17 mouse cellular contexts compared by ENCODE assay signal in genomic region chr11:94896753-94897376, GRCm38 (mm10). TPM values are rescaled to one million over a fixed set of nuclear protein-coding genes. Genes with fewer than 3 reads are reported as not detected.
DNase-seq lines count a peak whose midpoint lies in the region; ATAC-seq and TF ChIP-seq lines count a peak whose summit lies in the region.
"Had no signal": no experiment of that assay in that cellular context is flagged by ENCODE, and none has a peak within 500 bp of the region (broad histone marks: within the 10 kb centered on the region; RNA-seq: fewer than 3 reads in every experiment).

No protein-coding gene starts in this region.

- DNase-seq in lung, postnatal 0 days (ENCODE audit: low spot score): peak; percentile 84
- no peak for DNase-seq in lung, postnatal 36 days
- DNase-seq in hindbrain, embryonic 14.5 days (ENCODE audit: low spot score): no peak
- DNase-seq in heart, embryonic 10.5 days (ENCODE audit: low spot score): no peak
- DNase-seq: adrenal gland, postnatal 36 days; cerebellum, postnatal 14 days; heart, adult 18-20 months; kidney, adult 18-20 months; left cerebral cortex, postnatal 4 days; thymus, postnatal 36 days had no signal

- TF ChIP-seq EP300 in lung, postnatal 0 days (IDR thresholded peaks at IDR 0.05): peak; percentile 56; the same call in 1 of the 2 replicates

- no peak overlapping the region for H3K9ac ChIP-seq in lung, postnatal 0 days (replicated peaks; ENCODE audit: low read depth)
- H3K9ac ChIP-seq in embryonic facial prominence, embryonic 15.5 days: no peak overlapping the region
- no peak overlapping the region for H3K9ac ChIP-seq in limb, embryonic 13.5 days
- H3K9ac ChIP-seq in stomach, embryonic 16.5 days (ENCODE audit: low read length): no peak overlapping the region; the same call in none of the 2 replicates
- no peak overlapping the region for H3K9ac ChIP-seq in hindbrain, embryonic 14.5 days
- H3K9ac ChIP-seq: forebrain, embryonic 12.5 days; midbrain, embryonic 15.5 days had no signal

- H3K4me2 ChIP-seq in lung, postnatal 0 days (replicated peaks; ENCODE audit: low read depth, low read length): no peak overlapping the region
- peak overlapping the region; percentile 26 for H3K4me2 ChIP-seq in embryonic facial prominence, embryonic 15.5 days (replicated peaks)
- peak overlapping the region; percentile 15 for H3K4me2 ChIP-seq in limb, embryonic 13.5 days (replicated peaks)
- H3K4me2 ChIP-seq in stomach, embryonic 16.5 days (ENCODE audit: low read depth, low read length): peak overlapping the region; percentile 33
- H3K4me2 ChIP-seq in hindbrain, embryonic 14.5 days (replicated peaks): no peak overlapping the region
- H3K4me2 ChIP-seq: forebrain, embryonic 12.5 days; midbrain, embryonic 15.5 days had no signal

- no peaks in the 10 kb centered on the region for H3K9me3 ChIP-seq in lung, postnatal 0 days (ENCODE audit: low read length)
- H3K9me3 ChIP-seq in embryonic facial prominence, embryonic 15.5 days (replicated peaks): no peaks in the 10 kb centered on the region
- no peaks in the 10 kb centered on the region for H3K9me3 ChIP-seq in limb, embryonic 13.5 days
- no peaks in the 10 kb centered on the region for H3K9me3 ChIP-seq in stomach, embryonic 16.5 days (replicated peaks; ENCODE audit: control insufficient read depth, low read length)
- H3K9me3 ChIP-seq in hindbrain, embryonic 14.5 days (ENCODE audit: control insufficient read depth, low read length): no peaks in the 10 kb centered on the region
- H3K9me3 ChIP-seq in heart, embryonic 10.5 days: no peaks in the 10 kb centered on the region
- H3K9me3 ChIP-seq: forebrain, embryonic 12.5 days; midbrain, embryonic 15.5 days had no signal

- no peaks in the 10 kb centered on the region for H3K4me1 ChIP-seq in lung, postnatal 0 days (ENCODE audit: insufficient read depth, low read depth, low read length)
- H3K4me1 ChIP-seq in embryonic facial prominence, embryonic 15.5 days: 0 out of 2 replicates have a peak, but pooled peaks cover 9% of the 10 kb centered on the region
- peaks cover 15% of the 10 kb centered on the region for H3K4me1 ChIP-seq in limb, embryonic 13.5 days
- peaks cover 12% of the 10 kb centered on the region for H3K4me1 ChIP-seq in stomach, embryonic 16.5 days (ENCODE audit: control insufficient read depth, insufficient read depth, low read length)
- no peaks in the 10 kb centered on the region for H3K4me1 ChIP-seq in hindbrain, embryonic 14.5 days (replicated peaks; ENCODE audit: control insufficient read depth, insufficient read depth, low read length)
- H3K4me1 ChIP-seq in heart, embryonic 10.5 days: no peaks in the 10 kb centered on the region
- H3K4me1 ChIP-seq: forebrain, embryonic 12.5 days; midbrain, embryonic 15.5 days had no signal

- no peak for TF ChIP-seq CTCF in lung, postnatal 0 days (IDR thresholded peaks at IDR 0.05)

- H3K36me3 ChIP-seq in lung, postnatal 0 days (ENCODE audit: insufficient read depth, low read length): no peaks in the 10 kb centered on the region
- no peaks in the 10 kb centered on the region for H3K36me3 ChIP-seq in embryonic facial prominence, embryonic 15.5 days
- no peaks in the 10 kb centered on the region for H3K36me3 ChIP-seq in limb, embryonic 13.5 days
- no peaks in the 10 kb centered on the region for H3K36me3 ChIP-seq in stomach, embryonic 16.5 days (ENCODE audit: control insufficient read depth, insufficient read depth, low read length)
- H3K36me3 ChIP-seq in hindbrain, embryonic 14.5 days (replicated peaks; ENCODE audit: control insufficient read depth, insufficient read depth): no peaks in the 10 kb centered on the region
- H3K36me3 ChIP-seq in heart, embryonic 10.5 days: no peaks in the 10 kb centered on the region
- H3K36me3 ChIP-seq: forebrain, embryonic 12.5 days; midbrain, embryonic 15.5 days had no signal

- peak; percentile 88 for ATAC-seq in lung, postnatal 0 days
- peak; percentile 81 for ATAC-seq in embryonic facial prominence, embryonic 15.5 days (ENCODE audit: insufficient number of reproducible peaks, low FRiP score, low TSS enrichment, low read depth)
- ATAC-seq in limb, embryonic 13.5 days (ENCODE audit: low FRiP score, low read depth): no peak
- ATAC-seq in stomach, embryonic 16.5 days (ENCODE audit: insufficient read depth, low FRiP score): peak; percentile 90
- no peak for ATAC-seq in hindbrain, embryonic 14.5 days (ENCODE audit: low FRiP score)
- no peak for ATAC-seq in megakaryocyte, adult 5-6 weeks (ENCODE audit: poor library complexity, severe bottlenecking)
- ATAC-seq: CD4-positive, CD25-positive, alpha-beta regulatory T cell, adult 4 months; midbrain, embryonic 15.5 days had no signal

- WGBS in lung, postnatal 0 days: 40% methylated on average over 16 of the region's 16 CpGs
- 36% methylated on average over 16 of the region's 16 CpGs for WGBS in embryonic facial prominence, embryonic 15.5 days
- 55% methylated on average over 16 of the region's 16 CpGs for WGBS in limb, embryonic 13.5 days
- WGBS in stomach, embryonic 16.5 days: 37% methylated on average over 16 of the region's 16 CpGs
- WGBS in hindbrain, embryonic 14.5 days: 76% methylated on average over 16 of the region's 16 CpGs
- 80% methylated on average over 16 of the region's 16 CpGs for WGBS in heart, embryonic 10.5 days

- no peak overlapping the region for H3K4me3 ChIP-seq in lung, postnatal 0 days (ENCODE audit: low read depth, low read length)
- H3K4me3 ChIP-seq in embryonic facial prominence, embryonic 15.5 days (replicated peaks): 0 out of 2 replicates have a peak overlapping the region, but pooled peaks have one; percentile 0
- H3K4me3 ChIP-seq in limb, embryonic 13.5 days: no peak overlapping the region
- H3K4me3 ChIP-seq in stomach, embryonic 16.5 days (replicated peaks; ENCODE audit: low read length): peak overlapping the region; percentile 15
- H3K4me3 ChIP-seq in hindbrain, embryonic 14.5 days (replicated peaks; ENCODE audit: low read length): no peak overlapping the region
- H3K4me3 ChIP-seq in heart, embryonic 10.5 days: no peak overlapping the region
- H3K4me3 ChIP-seq: forebrain, embryonic 12.5 days; midbrain, embryonic 15.5 days had no signal

- H3K27ac ChIP-seq in lung, postnatal 0 days (ENCODE audit: low read length): no peak overlapping the region
- peak overlapping the region; percentile 90 for H3K27ac ChIP-seq in embryonic facial prominence, embryonic 15.5 days (replicated peaks)
- H3K27ac ChIP-seq in limb, embryonic 13.5 days: peak overlapping the region; percentile 70; the same call in 1 of the 2 replicates
- peak overlapping the region; percentile 82 for H3K27ac ChIP-seq in stomach, embryonic 16.5 days (ENCODE audit: low read length)
- H3K27ac ChIP-seq in hindbrain, embryonic 14.5 days: no peak overlapping the region
- H3K27ac ChIP-seq in heart, embryonic 10.5 days: no peak overlapping the region
- H3K27ac ChIP-seq: forebrain, embryonic 12.5 days; midbrain, embryonic 15.5 days had no signal

- no peaks in the 10 kb centered on the region for H3K27me3 ChIP-seq in lung, postnatal 0 days (replicated peaks; ENCODE audit: insufficient read depth, low read length)
- no peaks in the 10 kb centered on the region for H3K27me3 ChIP-seq in embryonic facial prominence, embryonic 15.5 days
- H3K27me3 ChIP-seq in limb, embryonic 13.5 days: no peaks in the 10 kb centered on the region
- H3K27me3 ChIP-seq in stomach, embryonic 16.5 days (ENCODE audit: control insufficient read depth, insufficient read depth, low read length): no peaks in the 10 kb centered on the region
- H3K27me3 ChIP-seq in hindbrain, embryonic 14.5 days (ENCODE audit: control insufficient read depth, insufficient read depth, low read length): no peaks in the 10 kb centered on the region
- no peaks in the 10 kb centered on the region for H3K27me3 ChIP-seq in heart, embryonic 10.5 days (ENCODE audit: insufficient read depth, poor library complexity, severe bottlenecking)
- H3K27me3 ChIP-seq: forebrain, embryonic 12.5 days; midbrain, embryonic 15.5 days had no signal

RNA-seq across cellular contexts. Expression of gene Col1a1, which starts 39.2 kb away (rescaled TPM):
- 464 and 478 TPM in 2 replicates for polyA plus RNA-seq in lung, postnatal 0 days (2015; fragmentation: Nextera tagmentation; extraction: Ambion mirVana)
- polyA plus RNA-seq in embryonic facial prominence, embryonic 15.5 days (2015; fragmentation: Nextera tagmentation; extraction: Ambion mirVana): 4,177 and 4,242 TPM in 2 replicates
- polyA plus RNA-seq in limb, embryonic 13.5 days (2015; fragmentation: Nextera tagmentation; extraction: Ambion mirVana): 1,007 and 1,170 TPM in 2 replicates
- polyA plus RNA-seq in stomach, embryonic 16.5 days (2015; fragmentation: Nextera tagmentation; extraction: Ambion mirVana): 2,066 and 2,076 TPM in 2 replicates
- 125 and 157 TPM in 2 replicates for polyA plus RNA-seq in hindbrain, embryonic 14.5 days (2014; fragmentation: Nextera tagmentation; extraction: Ambion mirVana)
- 146 and 311 TPM in 2 replicates for polyA plus RNA-seq in heart, embryonic 10.5 days (2016; fragmentation: Nextera tagmentation; extraction: Ambion mirVana)
- total RNA-seq in megakaryocyte, adult 5-6 weeks (2015): 0.36 and 0.42 TPM in 2 replicates
- total RNA-seq in megakaryocyte, adult 5-6 weeks (2017): 0.49 and 4.8 TPM in 2 replicates

Comparison
In these comparisons a context has a peak if more than half of its experiments do, and no peak if none do; other contexts are left out.
1. ATAC-seq: peak in lung, postnatal 0 days (single experiment), embryonic facial prominence, embryonic 15.5 days (single experiment) and stomach, embryonic 16.5 days (single experiment); none in limb, embryonic 13.5 days (single experiment), hindbrain, embryonic 14.5 days (single experiment) and megakaryocyte, adult 5-6 weeks (single experiment).
2. H3K27ac ChIP-seq: peak in embryonic facial prominence, embryonic 15.5 days (single experiment), limb, embryonic 13.5 days (single experiment) and stomach, embryonic 16.5 days (single experiment); none in lung, postnatal 0 days (single experiment), hindbrain, embryonic 14.5 days (single experiment) and heart, embryonic 10.5 days (single experiment).
3. H3K4me2 ChIP-seq: peak in embryonic facial prominence, embryonic 15.5 days (single experiment), limb, embryonic 13.5 days (single experiment) and stomach, embryonic 16.5 days (single experiment); none in lung, postnatal 0 days (single experiment) and hindbrain, embryonic 14.5 days (single experiment).
4. H3K4me3 ChIP-seq: peak in embryonic facial prominence, embryonic 15.5 days (single experiment) and stomach, embryonic 16.5 days (single experiment); none in lung, postnatal 0 days (single experiment), limb, embryonic 13.5 days (single experiment), hindbrain, embryonic 14.5 days (single experiment) and heart, embryonic 10.5 days (single experiment).